Mouse (Mus musculus): ENCODE results near the gene Rnf115. TPM values are rescaled to one million over a fixed set of nuclear protein-coding genes. Genes with fewer than 3 reads are reported as not detected.
"Not testable (repeated sequence)": the region's sequence is repeated elsewhere in the genome, so short reads cannot be mapped to it uniquely, and the experiment has no call there.

Rnf115 gene
- polyA plus RNA-seq, 1 experiment from 2014 or later = 63.8 TPM

DNA sequence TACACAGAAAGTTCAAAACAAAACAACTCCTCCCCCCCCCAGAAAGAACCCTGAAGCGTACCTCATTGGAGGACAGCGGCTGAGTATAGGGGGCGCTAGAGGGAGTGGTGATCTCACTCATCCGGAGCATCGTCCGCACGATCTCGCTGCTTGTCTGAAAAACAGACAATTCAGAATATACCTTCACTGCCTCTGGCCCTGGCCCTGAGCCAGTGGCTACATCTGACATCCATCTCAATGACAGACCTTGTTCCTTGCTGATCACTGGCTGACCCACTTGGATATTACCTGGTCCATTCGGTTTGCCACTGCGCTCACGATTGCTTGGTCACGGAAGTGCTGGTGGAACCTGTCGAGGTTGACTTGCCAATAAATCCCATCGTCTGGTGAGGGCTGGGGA lies 8.3 kb upstream of the Rnf115 start:
- Histone ChIP-seq H3K4me3 (no peak overlapping the region), H3K27me3 (ENCODE audit: insufficient read depth, poor library complexity, severe bottlenecking) (no peaks in the 10 kb centered on the region), H3K9me3 (no peaks in the 10 kb centered on the region), H3K36me3 (peaks cover 92% of the 10 kb centered on the region), H3K27ac (no peak overlapping the region), H3K4me1 (replicated peaks) (peaks cover 8% of the 10 kb centered on the region; the same call in 1 of the 2 replicates)
- DNase-seq (ENCODE audit: low spot score) = peak; percentile 44
- WGBS = 44% methylated on average over 14 of the region's 14 CpGs

- DNase-seq (ENCODE audit: low spot score) = no peak
- peak overlapping the region; percentile 94 for H3K27ac ChIP-seq
- H3K27me3 ChIP-seq (ENCODE audit: insufficient read depth, poor library complexity, severe bottlenecking) = no peaks in the 10 kb centered on the region
- H3K36me3 ChIP-seq = peaks cover 23% of the 10 kb centered on the region
- H3K9me3 ChIP-seq = no peaks in the 10 kb centered on the region
- H3K4me1 ChIP-seq (replicated peaks) = peaks cover 35% of the 10 kb centered on the region
- WGBS = under 1% methylated on average over 42 of the region's 42 CpGs
- H3K4me3 ChIP-seq = peak overlapping the region; percentile 87
Observed at GRCm38 (mm10) chr3:96727828-96728633, 567 bp downstream of the Rnf115 start.

GRCm38 (mm10) chr3:96728634-96729402 lies 1.4 kb downstream of the Rnf115 start:
- H3K9me3 ChIP-seq = no peaks in the 10 kb centered on the region
- peak overlapping the region; percentile 87 for H3K4me3 ChIP-seq
- WGBS = 58% methylated on average over 7 of the region's 7 CpGs
- no peaks in the 10 kb centered on the region for H3K27me3 ChIP-seq (ENCODE audit: insufficient read depth, poor library complexity, severe bottlenecking)
- peaks cover 35% of the 10 kb centered on the region for H3K4me1 ChIP-seq (replicated peaks)
- H3K27ac ChIP-seq = no peak overlapping the region
- DNase-seq (ENCODE audit: low spot score) = no peak
- H3K36me3 ChIP-seq = peaks cover 15% of the 10 kb centered on the region

- H3K27me3 ChIP-seq (ENCODE audit: insufficient read depth, poor library complexity, severe bottlenecking) = no peaks in the 10 kb centered on the region
- no peak overlapping the region for H3K27ac ChIP-seq
- 76% methylated on average over 3 of the region's 3 CpGs for WGBS
- H3K4me1 ChIP-seq (replicated peaks) = peaks cover 35% of the 10 kb centered on the region
- no peak overlapping the region for H3K4me3 ChIP-seq
- H3K36me3 ChIP-seq = peaks cover 10% of the 10 kb centered on the region; the same call in 1 of the 2 replicates
- DNase-seq (ENCODE audit: low spot score) = no peak
- H3K9me3 ChIP-seq = no peaks in the 10 kb centered on the region
Observed at GRCm38 (mm10) chr3:96729403-96729784, 1.9 kb downstream of the Rnf115 start.

GRCm38 (mm10) chr3:96730785-96731184 lies 3.3 kb downstream of the Rnf115 start:
- H3K9me3 ChIP-seq = no peaks in the 10 kb centered on the region
- H3K4me1 ChIP-seq (replicated peaks) = peaks cover 37% of the 10 kb centered on the region
- WGBS = 78% methylated on average over 5 of the region's 5 CpGs
- no peaks in the 10 kb centered on the region for H3K27me3 ChIP-seq (ENCODE audit: insufficient read depth, poor library complexity, severe bottlenecking)
- no peak for DNase-seq (ENCODE audit: low spot score)
- H3K4me3 ChIP-seq = no peak overlapping the region
- H3K27ac ChIP-seq = no peak overlapping the region
- 0 out of 2 replicates have a peak, but pooled peaks cover 2% of the 10 kb centered on the region for H3K36me3 ChIP-seq

DNA sequence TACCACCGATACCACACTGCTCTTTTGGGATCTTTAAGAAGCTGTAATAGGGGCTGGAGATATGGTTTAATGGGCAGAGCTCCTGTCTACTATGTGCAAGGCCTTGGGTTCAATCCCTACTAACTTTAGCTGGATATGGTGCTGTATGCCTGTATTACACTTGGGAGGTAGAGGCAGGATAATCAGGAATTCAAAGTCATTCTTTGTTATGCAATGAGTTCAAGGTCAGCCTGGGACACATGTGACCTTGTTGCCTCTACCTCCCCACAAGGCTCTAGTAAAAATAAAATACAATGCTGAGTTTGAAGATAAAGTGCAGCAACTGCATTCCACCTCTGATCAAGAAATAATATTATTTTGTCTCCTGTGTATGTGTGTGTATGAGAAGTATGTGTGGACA lies 6.5 kb downstream of the Rnf115 start:
- WGBS = 100% methylated on average over 1 of the region's 1 CpGs
- H3K36me3 ChIP-seq = 0 out of 2 replicates have a peak, but pooled peaks cover 2% of the 10 kb centered on the region

DNA sequence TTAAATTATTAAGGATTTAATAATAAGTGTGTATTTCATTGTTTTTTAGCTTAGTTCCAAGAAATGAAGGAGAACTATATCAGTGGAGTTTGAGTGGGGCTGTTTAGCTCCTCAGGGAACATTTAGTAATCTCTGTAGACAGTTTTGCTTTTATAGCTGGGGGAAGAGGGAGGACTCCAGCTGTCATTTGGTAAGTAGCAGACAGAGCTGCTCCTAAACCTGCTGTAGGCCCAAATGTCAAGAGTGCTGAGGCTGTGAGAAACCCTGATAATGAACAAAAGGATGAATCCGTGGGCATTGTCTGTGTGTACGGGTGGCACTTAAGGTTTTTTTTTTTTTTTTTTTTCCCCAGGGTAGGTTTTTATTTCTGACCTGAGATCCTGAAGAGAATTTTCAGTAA lies 7.7 kb downstream of the Rnf115 start:
- H3K9me3 ChIP-seq = no peaks in the 10 kb centered on the region
- 0 out of 2 replicates have a peak, but pooled peaks cover 2% of the 10 kb centered on the region for H3K36me3 ChIP-seq
- H3K4me3 ChIP-seq = no peak overlapping the region
- peaks cover 10% of the 10 kb centered on the region; the same call in 1 of the 2 replicates for H3K4me1 ChIP-seq (replicated peaks)
- no peaks in the 10 kb centered on the region for H3K27me3 ChIP-seq (ENCODE audit: insufficient read depth, poor library complexity, severe bottlenecking)
- DNase-seq (ENCODE audit: low spot score) = no peak
- WGBS = 86% methylated on average over 2 of the region's 2 CpGs
- no peak overlapping the region for H3K27ac ChIP-seq

More for the DNA sequence above, 6.5 kb downstream of the Rnf115 start:
- H3K27ac ChIP-seq = no peak overlapping the region
- peaks cover 17% of the 10 kb centered on the region for H3K4me1 ChIP-seq (replicated peaks)
- H3K4me3 ChIP-seq = no peak overlapping the region
- no peak for DNase-seq (ENCODE audit: low spot score)
- H3K9me3 ChIP-seq = no peaks in the 10 kb centered on the region
- no peaks in the 10 kb centered on the region for H3K27me3 ChIP-seq (ENCODE audit: insufficient read depth, poor library complexity, severe bottlenecking)

DNA sequence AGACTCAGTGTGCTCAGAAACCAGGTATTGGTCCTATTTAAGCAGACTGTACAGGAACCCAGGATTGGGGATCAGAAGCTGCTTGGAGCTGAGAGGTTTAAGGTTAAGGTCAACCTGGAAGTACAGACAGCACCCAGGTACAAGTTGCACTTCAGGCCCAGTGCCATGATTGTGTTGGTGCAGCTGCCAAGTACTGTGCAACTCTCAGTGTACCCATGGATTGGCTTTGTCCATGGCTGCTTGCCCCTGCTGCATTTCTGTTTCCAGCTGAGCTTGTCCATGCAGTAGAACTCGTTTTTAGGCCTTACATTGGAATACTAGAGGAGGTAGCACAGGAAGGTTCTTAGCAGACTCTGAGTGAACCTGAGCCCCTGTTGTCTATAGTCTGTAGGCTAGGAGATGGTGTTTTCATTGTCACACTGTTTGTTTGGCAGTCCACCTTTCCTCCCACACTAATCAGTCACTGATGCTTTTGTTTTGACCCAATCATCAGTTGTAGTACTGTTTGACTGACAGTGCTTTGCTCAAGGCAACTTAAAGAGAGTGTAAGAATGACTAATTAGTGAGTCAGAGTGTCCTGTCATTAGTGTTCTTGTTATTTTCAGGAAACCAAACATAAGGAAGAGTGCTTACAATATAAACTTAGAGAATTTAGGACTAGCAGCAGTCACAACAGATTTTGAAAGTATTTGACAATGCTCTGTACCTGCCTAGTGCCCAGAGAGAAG lies 9.7 kb downstream of the Rnf115 start:
- WGBS = 56% methylated on average over 1 of the region's 1 CpGs
- Histone ChIP-seq H3K27me3 (ENCODE audit: insufficient read depth, poor library complexity, severe bottlenecking) (no peaks in the 10 kb centered on the region), H3K27ac (no peak overlapping the region), H3K9me3 (no peaks in the 10 kb centered on the region), H3K4me3 (no peak overlapping the region), H3K36me3 (0 out of 2 replicates have a peak, but pooled peaks cover 2% of the 10 kb centered on the region), H3K4me1 (replicated peaks) (0 out of 2 replicates have a peak, but pooled peaks cover 2% of the 10 kb centered on the region)
- DNase-seq (ENCODE audit: low spot score) = no peak

DNA sequence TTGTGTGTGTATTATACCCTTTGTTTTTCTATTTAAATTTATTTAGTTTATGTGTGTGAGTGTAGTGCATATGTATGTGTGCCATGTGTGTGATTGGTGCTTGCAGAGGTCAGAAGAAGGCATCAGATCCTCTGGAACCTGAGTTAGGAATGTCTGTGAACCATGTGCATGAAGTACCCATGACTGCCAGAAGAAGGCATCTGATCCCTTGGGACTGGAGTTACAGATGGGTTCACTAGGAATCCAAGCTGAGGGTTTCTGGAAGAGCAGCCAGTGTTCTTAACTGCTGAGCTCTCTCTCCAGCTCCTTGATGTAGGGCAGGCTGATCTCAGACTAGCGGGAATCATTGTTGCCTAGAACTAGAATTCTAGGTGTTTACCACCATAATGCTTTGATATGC lies 10.5 kb downstream of the Rnf115 start:
- Histone ChIP-seq H3K9me3 (no peaks in the 10 kb centered on the region), H3K4me1 (replicated peaks) (0 out of 2 replicates have a peak, but pooled peaks cover 2% of the 10 kb centered on the region), H3K36me3 (no peaks in the 10 kb centered on the region), H3K4me3 (no peak overlapping the region), H3K27ac (no peak overlapping the region), H3K27me3 (ENCODE audit: insufficient read depth, poor library complexity, severe bottlenecking) (no peaks in the 10 kb centered on the region)
- no peak for DNase-seq (ENCODE audit: low spot score)
- WGBS = 78% methylated on average over 1 of the region's 1 CpGs

GRCm38 (mm10) chr3:96740279-96740678 lies 12.8 kb downstream of the Rnf115 start:
- not testable (repeated sequence) for H3K27ac ChIP-seq; H3K9me3 ChIP-seq; DNase-seq (ENCODE audit: low spot score); H3K4me1 ChIP-seq (replicated peaks); H3K36me3 ChIP-seq; H3K4me3 ChIP-seq; H3K27me3 ChIP-seq (ENCODE audit: insufficient read depth, poor library complexity, severe bottlenecking)

- H3K27ac ChIP-seq = no peak overlapping the region
- H3K9me3 ChIP-seq = no peaks in the 10 kb centered on the region
- H3K27me3 ChIP-seq (ENCODE audit: insufficient read depth, poor library complexity, severe bottlenecking) = no peaks in the 10 kb centered on the region
- H3K4me1 ChIP-seq (replicated peaks) = no peaks in the 10 kb centered on the region
- WGBS = 98% methylated on average over 3 of the region's 3 CpGs
- DNase-seq (ENCODE audit: low spot score) = no peak
- no peak overlapping the region for H3K4me3 ChIP-seq
- H3K36me3 ChIP-seq = peaks cover 4% of the 10 kb centered on the region; the same call in 1 of the 2 replicates
Observed at GRCm38 (mm10) chr3:96744348-96744747, 16.9 kb downstream of the Rnf115 start.

- Histone ChIP-seq H3K27ac (no peak overlapping the region), H3K27me3 (ENCODE audit: insufficient read depth, poor library complexity, severe bottlenecking) (no peaks in the 10 kb centered on the region), H3K9me3 (no peaks in the 10 kb centered on the region), H3K4me1 (replicated peaks) (no peaks in the 10 kb centered on the region), H3K36me3 (peaks cover 4% of the 10 kb centered on the region; the same call in 1 of the 2 replicates), H3K4me3 (no peak overlapping the region)
- 80% methylated on average over 1 of the region's 1 CpGs for WGBS
- no peak for DNase-seq (ENCODE audit: low spot score)
Observed at GRCm38 (mm10) chr3:96746829-96747228, 19.4 kb downstream of the Rnf115 start.

Data from hindbrain, embryonic 10.5 days (tissue).